Mouse (Mus musculus) adrenal gland, postnatal 14 days (tissue): ENCODE measurements around the gene Jrkl. TPM values are rescaled to one million over a fixed set of nuclear protein-coding genes. Genes with fewer than 3 reads are reported as not detected.

Source experiments
- total RNA-seq: library from RNA; stranded (reverse); gene quantifications from 2 replicates; pipeline ENCODE4 v1.2.3, GENCODE M21; 2021

Gene Jrkl
- total RNA-seq, 1 experiment from 2014 or later, result 7.4 TPM

Other genes with a start within 250 kb of the Jrkl start
- 15.7 and 19.3 TPM in 2 replicates for gene Ccdc82, start 1.1 kb upstream of the Jrkl start, total RNA-seq
- 6.1 and 10.2 TPM in 2 replicates for gene Maml2, start 52.1 kb upstream of the Jrkl start, total RNA-seq
- gene Gm17571, start 200.9 kb upstream of the Jrkl start, total RNA-seq, result not detected in 2 replicates